Mouse (Mus musculus): Measurements from ENCODE around the gene Nccrp1.
"Not testable (repeated sequence)": the region's sequence is repeated elsewhere in the genome, so short reads cannot be mapped to it uniquely, and the experiment has no call there.

The Nccrp1 gene

DNA sequence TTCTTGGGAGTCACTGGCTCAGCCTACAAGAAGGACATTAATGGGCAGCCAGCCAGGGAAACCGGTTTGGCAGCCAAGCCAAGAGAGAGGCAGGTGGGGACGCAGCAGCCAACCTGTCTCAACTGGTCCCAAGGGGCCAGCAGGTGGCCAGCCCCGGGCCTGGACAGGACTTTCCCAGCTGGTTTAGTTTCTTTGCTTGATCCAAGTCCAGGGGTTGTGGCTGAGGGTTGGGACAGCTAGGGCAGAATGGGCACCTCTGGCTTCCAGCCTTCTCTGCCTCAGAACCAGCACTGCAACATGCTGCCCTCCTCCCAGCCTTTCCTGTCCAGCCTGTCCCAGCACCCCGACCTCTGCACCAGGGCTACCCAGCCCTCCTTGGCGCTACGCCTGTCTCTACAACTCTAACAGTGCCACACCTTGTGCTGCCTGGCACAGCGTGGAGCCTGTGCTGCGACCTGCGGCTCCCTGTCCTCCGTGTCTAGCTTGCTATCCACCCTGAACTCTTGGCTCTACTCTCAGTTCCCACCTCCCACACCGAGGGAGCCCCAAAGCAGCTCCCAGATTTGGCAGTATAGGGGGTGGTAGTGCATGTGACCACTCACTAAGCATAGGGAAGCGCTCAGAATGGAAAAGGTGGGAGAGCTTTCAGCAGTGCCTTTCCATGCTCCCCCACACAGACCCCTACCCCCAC lies 23.4 kb upstream of the Nccrp1 start:
- DNase-seq (ENCODE audit: low spot score in 2 of 2) = no peak

- peak; percentile 42 to 53 for DNase-seq (ENCODE audit: low spot score in 2 of 2)
These were observed 21.2 kb upstream of the Nccrp1 start for GRCm38 (mm10) chr7:28568253-28568652.

GRCm38 (mm10) chr7:28567539-28567938 lies 20.5 kb upstream of the Nccrp1 start:
- no peak for DNase-seq (ENCODE audit: low spot score in 2 of 2)

- no peak for DNase-seq (ENCODE audit: low spot score in 2 of 2)
These were observed 18.4 kb upstream of the Nccrp1 start for GRCm38 (mm10) chr7:28565407-28565806.

DNA sequence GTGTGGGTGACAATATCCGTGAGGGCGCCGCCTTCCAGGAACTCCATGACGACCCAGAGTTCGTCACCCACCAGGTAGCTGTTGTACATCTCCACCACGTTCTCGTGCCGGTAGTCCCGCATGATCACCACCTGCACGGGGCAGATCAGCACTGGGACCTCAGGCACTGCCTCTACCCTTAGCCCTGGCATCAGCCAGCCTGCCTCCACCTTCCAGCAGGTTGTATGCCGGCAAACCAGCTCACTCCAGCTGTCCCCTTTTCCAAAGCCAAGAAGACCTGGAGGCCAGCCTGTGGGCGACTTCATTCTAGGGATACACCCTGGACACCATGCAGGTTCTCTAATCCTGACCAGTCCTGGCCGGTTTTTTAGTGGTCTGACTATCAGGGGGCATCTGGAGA lies 15.9 kb upstream of the Nccrp1 start:
- DNase-seq (ENCODE audit: low spot score in 2 of 2) = no peak

DNA sequence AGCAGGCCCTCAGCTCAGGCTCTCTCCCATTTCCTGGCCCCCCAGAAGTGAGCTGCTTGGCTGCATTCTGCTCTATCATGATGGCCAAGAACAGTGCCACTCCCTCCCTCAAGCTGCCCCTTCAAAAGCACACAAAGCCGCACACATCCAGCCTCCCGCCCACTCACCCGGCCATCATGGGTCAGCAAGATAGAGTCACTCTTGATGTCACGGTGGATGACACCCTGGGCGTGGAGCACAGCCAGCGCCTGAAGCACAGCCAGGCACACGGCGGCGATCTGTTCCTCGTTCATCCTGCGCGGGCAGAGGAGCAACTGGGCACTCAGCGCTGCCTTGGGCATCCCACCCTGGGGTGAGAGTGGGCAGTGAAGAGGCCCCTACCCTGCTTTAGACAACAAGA lies 15.3 kb upstream of the Nccrp1 start:
- DNase-seq (ENCODE audit: low spot score in 2 of 2) = no peak

DNA sequence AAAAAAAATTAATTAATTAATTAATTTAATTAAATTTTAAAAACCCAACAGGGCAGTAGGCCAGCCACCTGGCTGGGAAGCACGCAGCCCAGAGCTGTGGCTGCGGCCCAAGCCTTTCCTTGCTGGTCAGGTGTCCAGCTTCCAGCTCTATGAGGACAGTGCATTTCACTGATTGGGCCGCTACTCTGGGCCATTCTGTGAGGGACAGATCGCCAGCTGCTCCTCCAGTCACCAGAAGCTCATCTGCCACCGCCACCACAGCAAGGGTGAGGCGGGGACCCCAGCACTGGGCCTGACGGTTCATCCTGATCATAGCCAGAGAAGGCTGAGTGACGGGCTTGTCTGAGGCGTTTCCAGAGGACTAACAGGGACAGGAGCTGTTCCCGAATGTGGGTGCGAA lies 14.9 kb upstream of the Nccrp1 start:
- DNase-seq (ENCODE audit: low spot score in 2 of 2) = no peak

DNA sequence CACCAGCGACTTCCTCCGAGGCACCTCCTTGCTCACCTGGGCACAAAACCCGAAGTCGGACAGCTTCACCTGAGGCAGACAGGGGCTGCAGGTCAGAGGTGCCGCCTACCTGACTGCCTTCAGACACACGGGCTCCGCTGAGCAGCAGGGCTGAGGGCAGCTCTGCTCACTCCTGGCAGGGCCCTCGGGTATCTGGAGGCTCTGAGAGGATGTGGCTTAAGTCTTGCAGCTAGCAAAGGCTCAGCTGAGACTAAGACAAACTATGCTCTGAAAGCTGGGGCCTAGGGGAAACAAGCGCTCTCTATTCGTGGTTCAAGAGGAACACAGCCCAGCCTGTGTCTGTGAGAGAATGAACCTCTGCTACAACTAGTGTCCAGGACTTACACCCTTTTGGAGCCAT lies 13.8 kb upstream of the Nccrp1 start:
- DNase-seq (ENCODE audit: low spot score in 2 of 2) = no peak

DNA sequence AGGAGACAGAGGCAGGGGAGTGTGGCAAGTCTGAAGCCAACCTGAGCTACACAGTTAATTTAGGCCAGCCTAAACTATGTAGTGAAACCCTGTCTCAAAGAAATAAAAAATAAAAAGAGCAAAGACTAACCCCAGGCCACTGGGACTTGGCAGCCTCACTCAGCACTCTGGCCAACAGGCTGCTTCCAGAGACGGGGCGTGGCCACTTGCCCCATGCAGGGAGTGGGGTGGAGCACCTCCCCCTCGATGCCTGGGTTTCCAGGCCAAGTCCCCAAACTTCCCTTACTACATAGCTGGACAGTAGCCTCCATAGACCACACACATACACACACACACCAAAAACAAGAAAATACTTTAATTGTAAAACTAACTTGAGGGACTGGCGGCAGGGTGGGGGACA lies 11.4 kb upstream of the Nccrp1 start:
- DNase-seq (ENCODE audit: low spot score in 2 of 2) = no peak

DNA sequence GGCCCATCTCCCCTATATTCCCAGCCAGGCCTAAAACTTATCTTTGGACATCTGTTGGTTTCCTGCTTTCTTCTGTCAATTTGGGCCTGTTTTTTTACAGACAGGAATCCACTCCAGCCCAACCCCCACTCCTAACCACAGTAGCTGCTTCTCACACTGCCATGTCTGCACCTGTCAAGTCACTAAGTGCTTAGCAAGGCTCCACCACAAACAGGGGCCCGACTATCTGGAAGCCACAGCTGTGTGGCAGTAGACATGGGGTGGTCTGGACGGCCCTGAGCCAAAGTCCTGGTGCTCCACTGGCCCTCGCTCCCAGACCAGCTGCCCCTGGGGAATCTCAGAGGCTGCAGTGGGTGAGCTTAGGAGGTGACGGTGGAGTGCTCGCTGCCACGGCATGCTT lies 10.7 kb upstream of the Nccrp1 start:
- no peak for DNase-seq (ENCODE audit: low spot score in 2 of 2)

DNA sequence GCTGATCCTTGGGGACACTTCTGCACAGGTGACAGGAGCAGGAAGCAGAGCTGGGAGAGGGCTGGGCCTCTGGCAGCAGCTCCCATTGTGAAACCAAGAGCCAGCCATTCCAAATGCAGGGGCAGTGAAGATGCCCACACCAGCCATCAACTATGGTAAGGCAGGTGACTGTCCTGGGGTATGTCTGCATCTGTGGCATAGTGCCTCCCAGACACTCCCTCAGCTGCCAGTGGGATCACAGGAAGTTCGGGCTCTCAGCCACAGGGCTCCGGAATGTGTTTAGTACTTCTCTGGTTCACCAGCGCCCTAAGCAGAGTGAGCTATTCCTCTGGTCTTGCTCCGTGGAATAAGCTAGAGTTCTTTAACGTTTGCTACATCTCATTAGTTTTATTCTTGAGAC lies 10.0 kb upstream of the Nccrp1 start:
- no peak for DNase-seq (ENCODE audit: low spot score in 2 of 2)

DNA sequence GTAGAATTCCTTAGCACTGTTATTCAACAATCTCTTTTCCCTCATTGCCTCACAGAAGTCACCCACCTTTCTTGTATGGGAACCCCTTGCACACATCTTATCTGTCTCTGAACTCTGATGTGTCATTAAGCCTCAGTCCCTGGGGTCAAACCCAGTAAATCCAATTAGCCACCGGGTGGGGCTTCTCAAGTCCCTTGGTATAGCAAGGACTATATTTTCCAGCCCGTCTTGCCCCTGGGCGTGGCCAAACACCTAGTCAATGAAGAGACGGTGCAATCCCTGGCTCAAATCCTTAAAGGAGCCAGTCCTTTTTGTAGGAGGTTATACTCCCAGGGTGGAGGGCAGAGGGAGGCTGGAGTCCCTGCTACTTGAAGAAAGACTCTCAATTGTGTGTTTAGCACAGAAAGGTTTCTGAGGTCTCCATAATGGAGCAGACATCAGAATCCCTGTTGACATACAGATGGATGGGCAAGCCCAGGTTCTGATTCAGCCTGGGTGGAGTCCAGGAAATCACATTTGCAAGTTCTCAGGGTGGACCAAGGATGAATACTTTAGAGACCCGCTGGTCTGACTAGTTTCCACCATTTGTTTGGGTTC lies 9.0 kb upstream of the Nccrp1 start:
- DNase-seq (ENCODE audit: low spot score in 2 of 2) = no peak

DNA sequence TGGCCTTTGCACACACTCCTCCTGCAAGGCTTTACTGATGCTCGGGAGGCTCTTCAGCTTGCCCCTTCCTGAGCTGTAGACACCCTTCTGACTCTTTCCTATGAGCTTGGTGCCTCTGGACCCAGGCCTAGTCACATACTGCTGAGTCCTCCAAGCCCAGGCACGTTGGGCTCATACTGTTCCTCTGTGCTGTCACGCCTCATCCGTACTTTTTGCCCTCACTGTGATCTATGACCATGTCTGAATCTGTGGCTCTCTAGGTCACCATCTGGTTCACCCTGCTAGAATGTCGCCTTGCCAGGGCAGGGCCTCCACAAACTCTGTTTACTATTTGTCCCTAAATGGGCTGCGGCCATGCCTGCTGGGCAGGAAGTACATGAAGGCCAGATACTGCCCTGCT lies 6.0 kb upstream of the Nccrp1 start:
- no peak for DNase-seq (ENCODE audit: low spot score in 2 of 2)

DNA sequence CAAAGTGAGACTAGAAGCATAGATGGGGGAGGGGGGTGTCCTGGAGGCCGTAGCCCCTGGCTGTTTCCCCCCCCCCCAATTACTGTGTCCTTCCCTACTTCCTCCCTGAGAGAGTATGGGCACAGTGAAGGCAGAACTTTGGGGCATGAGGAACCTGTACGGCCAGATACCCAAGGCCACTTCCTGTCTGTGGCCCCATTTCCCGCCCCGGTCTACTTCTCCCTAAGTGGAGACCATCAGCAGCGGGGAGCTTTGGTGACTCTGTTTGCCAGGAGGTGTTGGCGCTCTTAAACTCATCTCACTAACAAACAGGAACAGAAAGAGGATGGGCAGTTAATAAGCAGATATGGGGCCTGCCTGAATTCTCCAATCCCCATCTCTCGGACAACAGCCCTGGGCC lies 574 bp upstream of the Nccrp1 start:
- no peak for DNase-seq (ENCODE audit: low spot score in 2 of 2)

DNA sequence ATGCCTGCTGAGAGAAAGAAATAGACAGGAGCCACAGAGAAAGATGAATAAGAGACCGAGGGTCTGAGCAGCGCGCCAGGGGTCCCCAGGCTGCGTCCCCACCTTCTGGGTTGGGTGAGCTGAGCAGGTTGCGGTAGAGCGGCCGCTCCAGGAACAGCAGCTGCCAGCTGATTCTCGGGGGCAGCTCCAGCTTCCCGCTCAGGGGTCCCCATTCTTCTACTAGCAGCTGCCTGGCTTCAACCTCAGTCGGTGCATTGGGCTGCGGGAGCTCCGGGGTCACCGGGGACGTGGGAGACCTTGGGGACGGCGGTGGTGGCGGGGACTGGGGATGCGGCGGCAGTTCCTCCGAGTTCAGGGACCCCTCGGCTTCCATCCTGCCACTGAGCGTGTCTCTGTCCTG lies 405 bp downstream of the Nccrp1 start:
- DNase-seq (ENCODE audit: low spot score in 2 of 2) = no peak

GRCm38 (mm10) chr7:28545891-28546210 lies 1.2 kb downstream of the Nccrp1 start:
- no peak for DNase-seq (ENCODE audit: low spot score in 2 of 2)

DNA sequence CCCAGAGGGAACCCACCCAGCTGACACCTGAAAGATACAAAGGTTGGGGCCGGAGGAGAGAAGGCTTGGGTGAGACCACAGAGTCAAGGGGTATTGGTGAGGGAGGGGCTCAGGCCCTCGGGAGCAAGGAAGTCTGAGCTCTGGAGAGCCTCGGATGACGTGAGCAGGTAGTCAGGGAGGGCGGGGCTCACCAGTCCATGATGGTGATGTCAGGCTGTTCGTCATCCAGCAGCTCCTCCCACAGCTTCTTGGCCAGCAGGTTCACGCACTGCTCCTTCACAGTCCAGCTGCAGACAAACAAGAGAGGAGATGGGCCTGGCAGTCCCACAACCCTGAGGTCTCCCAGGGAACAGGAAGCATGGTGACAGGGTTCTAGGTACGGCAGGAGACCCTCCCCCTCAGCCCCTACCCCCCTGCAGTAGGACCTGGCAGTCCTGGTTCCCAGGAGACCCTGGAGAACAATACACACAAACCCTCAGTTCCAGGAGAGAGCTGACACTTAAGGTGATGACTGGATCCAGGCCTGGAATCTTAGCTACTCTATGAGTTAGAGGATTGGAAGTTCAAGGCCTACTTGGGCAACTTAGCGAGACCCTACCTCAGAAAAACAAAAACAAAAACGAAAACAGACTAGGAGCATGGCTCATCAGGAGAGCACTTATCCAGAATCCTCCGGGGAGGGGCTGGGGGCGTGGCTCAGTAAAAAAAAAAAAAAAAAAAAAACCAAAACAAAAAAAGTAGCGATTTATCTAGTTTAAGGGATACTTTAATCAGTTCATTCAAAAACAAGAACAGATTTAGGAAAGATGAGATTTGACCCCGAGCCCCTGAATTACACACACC lies 1.8 kb downstream of the Nccrp1 start:
- DNase-seq (ENCODE audit: low spot score in 2 of 2) = no peak

GRCm38 (mm10) chr7:28544051-28544601 lies 2.9 kb downstream of the Nccrp1 start:
- no peak for DNase-seq (ENCODE audit: low spot score in 2 of 2)

DNA sequence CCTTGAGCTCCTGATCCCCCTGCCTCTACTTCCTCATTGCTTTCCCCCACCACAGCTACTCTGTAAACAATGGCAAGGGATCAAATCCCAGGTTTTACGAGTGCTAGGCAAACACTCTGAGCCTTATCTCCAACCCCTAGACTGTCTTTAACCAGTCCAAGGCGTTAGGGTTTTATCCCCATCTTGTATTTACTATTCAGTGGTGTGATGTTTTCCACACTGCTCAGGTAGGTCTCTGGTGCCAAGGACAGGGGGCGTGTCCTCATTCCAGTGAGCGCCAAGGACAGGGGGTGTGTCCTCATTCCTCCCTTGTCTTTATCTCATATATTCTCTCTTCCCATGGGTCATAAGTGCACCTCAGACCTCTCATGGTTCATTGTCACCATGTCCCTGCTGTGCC lies 6.5 kb downstream of the Nccrp1 start, which contains the start of gene Sycn:
TSS of gene Sycn (plus strand) at position 360 of the 400 bp plus-strand sequence.
- DNase-seq (ENCODE audit: low spot score in 2 of 2) = no peak

DNA sequence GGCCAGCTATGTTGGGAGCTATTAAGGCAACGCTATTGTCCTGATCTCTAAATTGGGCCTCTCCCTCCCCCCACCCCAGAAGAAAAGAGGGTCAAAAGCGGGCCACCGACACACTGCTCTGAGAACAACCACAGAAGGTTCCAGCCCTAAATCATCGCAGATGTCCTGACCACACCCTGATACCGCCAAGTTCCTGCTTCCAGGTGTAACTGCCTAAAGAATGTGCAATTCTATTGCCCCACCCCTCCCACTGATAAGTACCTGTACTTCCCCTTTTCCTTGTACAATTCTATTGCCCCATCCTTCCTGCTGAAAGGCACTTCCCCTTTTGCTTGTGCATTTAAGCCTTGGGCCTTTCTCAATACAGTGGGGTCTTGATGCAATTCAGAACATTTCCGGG lies 8.2 kb downstream of the Nccrp1 start:
- DNase-seq (ENCODE audit: low spot score in 2 of 2) = not testable (repeated sequence)

DNA sequence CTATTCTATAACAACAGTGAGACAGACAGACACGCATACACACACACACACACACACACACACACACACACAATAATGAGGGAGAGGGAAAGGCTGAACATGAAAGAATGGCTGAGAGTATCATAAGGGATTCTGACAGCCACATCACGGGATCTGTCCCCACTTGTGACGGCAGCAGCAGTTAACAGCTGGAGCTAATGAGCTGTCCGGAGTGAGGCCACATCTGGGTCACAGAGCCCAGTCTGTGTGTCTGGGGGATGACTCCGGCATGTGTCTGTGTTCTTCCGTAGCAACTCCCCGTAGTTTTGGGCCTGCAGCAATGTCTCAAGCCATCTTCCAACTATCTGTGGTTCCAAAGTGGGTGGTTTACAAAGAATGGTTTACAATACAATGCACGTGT lies 15.0 kb downstream of the Nccrp1 start:
- DNase-seq (ENCODE audit: low spot score in 2 of 2) = no peak

DNA sequence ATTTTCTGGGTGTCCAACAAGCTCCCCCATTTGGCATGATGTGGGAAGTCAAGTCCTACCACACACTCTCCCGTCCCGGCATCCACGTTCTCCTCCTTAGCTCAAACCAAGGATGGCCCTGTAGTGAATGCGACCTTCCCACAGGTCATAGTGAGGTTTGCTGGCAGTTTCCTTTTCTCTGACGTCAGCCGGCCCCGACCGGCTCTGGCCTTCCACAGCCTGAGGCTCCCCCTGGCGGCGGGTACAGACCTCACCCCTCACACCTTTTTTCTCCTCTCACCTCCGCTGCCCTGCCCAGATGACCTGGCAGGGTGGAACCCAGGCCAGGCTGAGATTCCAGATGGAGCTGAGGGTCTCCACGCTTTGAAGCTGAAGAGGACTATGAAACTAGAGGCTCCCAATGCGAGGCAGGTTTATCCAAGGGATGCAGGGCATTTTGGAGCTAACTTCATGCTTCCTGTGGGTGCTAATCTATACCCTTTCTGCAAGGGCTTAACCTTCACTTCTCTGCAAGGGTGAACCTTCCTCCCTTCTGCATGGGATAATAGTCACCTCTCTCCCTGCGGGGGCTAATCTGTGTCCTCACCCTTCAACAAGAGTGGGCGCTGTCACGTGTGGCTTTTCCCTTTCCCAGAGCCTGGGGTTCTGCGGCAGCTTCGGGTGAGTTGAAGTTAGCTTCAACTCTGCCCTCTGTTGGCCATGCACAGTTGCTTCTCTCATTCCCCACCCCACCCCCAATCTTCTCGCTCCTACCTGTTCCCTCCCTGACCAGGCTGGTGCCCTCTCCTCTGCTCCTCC lies 18.9 kb downstream of the Nccrp1 start:
- peak; percentile 28 to 53 for DNase-seq (ENCODE audit: low spot score in 2 of 2)

All from frontal cortex, postnatal 25 days (tissue).